Mouse (Mus musculus) cerebellum, adult 9-10 months (tissue): ENCODE results near the gene Tbc1d1.

Experiments
- DNase-seq: peaks from one replicate; pipeline ENCODE4 v3.0.0; 2022

The Tbc1d1 gene

GRCm38 (mm10) chr5:64155861-64156550, at the start of gene Tbc1d1:
Gene Tbc1d1 (plus strand): TSS chr5:64156305.
- DNase-seq: no peak

GRCm38 (mm10) chr5:64107596-64108289, 48.4 kb upstream of the Tbc1d1 start:
- no peak for DNase-seq

GRCm38 (mm10) chr5:64109217-64109616, 46.9 kb upstream of the Tbc1d1 start:
- peak; percentile 41 for DNase-seq

- DNase-seq: no peak
Observed at GRCm38 (mm10) chr5:64112360-64112759, 43.7 kb upstream of the Tbc1d1 start.

GRCm38 (mm10) chr5:64114210-64114609, 41.9 kb upstream of the Tbc1d1 start:
- DNase-seq: no peak

- no peak for DNase-seq
Observed at GRCm38 (mm10) chr5:64117191-64117590, 38.9 kb upstream of the Tbc1d1 start.

- DNase-seq: no peak
Observed at GRCm38 (mm10) chr5:64125783-64126182, 30.3 kb upstream of the Tbc1d1 start.

GRCm38 (mm10) chr5:64131550-64131949, 24.6 kb upstream of the Tbc1d1 start:
- no peak for DNase-seq

GRCm38 (mm10) chr5:64133901-64134300, 22.2 kb upstream of the Tbc1d1 start:
- no peak for DNase-seq

- no peak for DNase-seq
Observed at GRCm38 (mm10) chr5:64136325-64136724, 19.8 kb upstream of the Tbc1d1 start.

- no peak for DNase-seq
Observed at GRCm38 (mm10) chr5:64140202-64140601, 15.9 kb upstream of the Tbc1d1 start.

- peak; percentile 88 for DNase-seq
Observed at GRCm38 (mm10) chr5:64144315-64144714, 11.8 kb upstream of the Tbc1d1 start.

GRCm38 (mm10) chr5:64146384-64147005, 9.6 kb upstream of the Tbc1d1 start:
- DNase-seq: no peak

GRCm38 (mm10) chr5:64149184-64150127, 6.6 kb upstream of the Tbc1d1 start:
- DNase-seq: no peak

GRCm38 (mm10) chr5:64153319-64153718, 2.8 kb upstream of the Tbc1d1 start:
- DNase-seq: no peak

GRCm38 (mm10) chr5:64156579-64156978, 474 bp downstream of the Tbc1d1 start:
- no peak for DNase-seq

GRCm38 (mm10) chr5:64157926-64158325, 1.8 kb downstream of the Tbc1d1 start:
- DNase-seq: no peak

GRCm38 (mm10) chr5:64158501-64158900, 2.4 kb downstream of the Tbc1d1 start:
- peak; percentile 37 for DNase-seq

GRCm38 (mm10) chr5:64159065-64159780, 3.1 kb downstream of the Tbc1d1 start:
- peak; percentile 82 for DNase-seq

GRCm38 (mm10) chr5:64159781-64160704, 3.9 kb downstream of the Tbc1d1 start:
- peak; percentile 71 for DNase-seq
